Mouse (Mus musculus) E14TG2a.4 (cell line): ENCODE results near the gene Nuf2.

ENCODE experiments used
- CTCF ChIP-seq: conservative IDR thresholded peaks from 2 replicates; pipeline ENCODE4 v1.5.1; 2014; ENCODE audit warnings: low read length
- NANOG ChIP-seq: IDR thresholded peaks from 2 replicates; pipeline ENCODE4 v1.6.1; 2014; ENCODE audit warnings: borderline replicate concordance, low read length, mixed read lengths
- POU5F1 ChIP-seq: IDR thresholded peaks from 2 replicates; pipeline ENCODE4 v1.6.1; 2014; ENCODE audit warnings: low read length, borderline replicate concordance

DNA sequence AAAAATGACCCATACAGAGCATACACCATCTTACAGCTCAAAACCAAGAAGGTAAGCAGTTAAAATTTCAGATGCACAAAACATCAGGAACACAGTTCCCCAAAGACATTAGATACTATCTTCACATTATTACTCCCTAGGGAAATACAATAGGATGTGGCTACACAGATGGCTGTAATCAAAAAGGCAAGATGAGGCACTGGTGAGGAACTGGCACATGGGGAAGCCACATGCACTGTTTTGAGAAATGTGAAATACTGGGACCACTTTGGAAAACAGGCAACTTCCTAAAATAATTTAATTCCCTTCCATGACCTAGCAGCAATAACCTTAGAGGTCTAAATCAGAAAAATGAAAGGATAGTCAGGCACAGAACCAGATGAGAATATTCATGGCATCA is 42.9 kb upstream of the Nuf2 start:
- TF ChIP-seq CTCF (no peak), POU5F1 (no peak), NANOG (no peak)
